Comparison of ENCODE assay signal across 9 mouse cellular contexts in genomic region chr13:25932810-25933209, GRCm38 (mm10).
DNase-seq lines count a peak whose midpoint lies in the region; ATAC-seq and TF ChIP-seq lines count a peak whose summit lies in the region.
"Had no signal": no experiment of that assay in that cellular context is flagged by ENCODE, and none has a peak within 500 bp of the region (broad histone marks: within the 10 kb centered on the region; RNA-seq: fewer than 3 reads in every experiment).

No protein-coding gene starts in this region.

- DNase-seq in heart, adult 11 months = no peak
- peak; percentile 87 to 94 for DNase-seq in cerebellum, postnatal 10 days
- DNase-seq in frontal cortex, adult 2 months (ENCODE audit: extremely low spot score in 1 of 2, low spot score in 1 of 2) = peak; percentile 33 to 79
- peak; percentile 68 for DNase-seq in kidney, adult 2 months
- peak; percentile 25 to 26 for DNase-seq in left cerebral cortex, postnatal 36 days (ENCODE audit: low spot score in 2 of 2)
- DNase-seq in neural tube, embryonic 11.5 days (ENCODE audit: low spot score) = peak; percentile 76
- DNase-seq: liver, embryonic 13.5 days had no signal

- TF ChIP-seq CTCF in kidney, adult 2 months (conservative IDR thresholded peaks at IDR 0.05; ENCODE audit: insufficient read depth, insufficient read length, low read depth, low read length) = peak; percentile 53; the same call in 1 of the 2 replicates

- intact Hi-C loops in left cerebral cortex, postnatal 36 days (cut with DNase I) = loop anchor here (10.0 kb wide), 1 partner anchor 368 kb away; no protein-coding TSS in a partner anchor

- H3K4me3 ChIP-seq in heart, embryonic 16.5 days (ENCODE audit: low read length) = no peak overlapping the region
- no peak overlapping the region for H3K4me3 ChIP-seq in kidney, adult 2 months (ENCODE audit: insufficient read depth, low read depth, low read length)
- no peak overlapping the region for H3K4me3 ChIP-seq in neural tube, embryonic 11.5 days (ENCODE audit: low read depth, low read length)
- H3K4me3 ChIP-seq: liver, embryonic 13.5 days had no signal

- H3K9ac ChIP-seq in heart, embryonic 16.5 days (ENCODE audit: low read length) = no peak overlapping the region
- no peak overlapping the region for H3K9ac ChIP-seq in neural tube, embryonic 11.5 days (ENCODE audit: low read length)
- H3K9ac ChIP-seq: liver, embryonic 13.5 days had no signal

- no peak for TF ChIP-seq POLR2A in kidney, adult 2 months (IDR thresholded peaks at IDR 0.05; ENCODE audit: low read depth, low read length)

- no peaks in the 10 kb centered on the region for H3K9me3 ChIP-seq in heart, embryonic 16.5 days (replicated peaks; ENCODE audit: control insufficient read depth, low read length)
- H3K9me3 ChIP-seq in neural tube, embryonic 11.5 days (ENCODE audit: control insufficient read depth, low read length) = no peaks in the 10 kb centered on the region
- H3K9me3 ChIP-seq: liver, embryonic 13.5 days had no signal

- peak; percentile 65 for ATAC-seq in heart, embryonic 16.5 days (replicated peaks; ENCODE audit: extremely low read depth, insufficient read depth, low FRiP score)
- peak; percentile 85 for ATAC-seq in neural tube, embryonic 11.5 days (ENCODE audit: insufficient read depth, low FRiP score, low TSS enrichment)
- no peak for ATAC-seq in inflammation-experienced regulatory T-cells, adult 6 months

- no peaks in the 10 kb centered on the region for H3K36me3 ChIP-seq in heart, embryonic 16.5 days (ENCODE audit: control insufficient read depth, insufficient read depth)
- no peaks in the 10 kb centered on the region for H3K36me3 ChIP-seq in kidney, adult 2 months (ENCODE audit: control insufficient read depth, insufficient read depth, low read length)
- no peaks in the 10 kb centered on the region for H3K36me3 ChIP-seq in neural tube, embryonic 11.5 days (ENCODE audit: control insufficient read depth, insufficient read depth, low read length)
- H3K36me3 ChIP-seq: liver, embryonic 13.5 days had no signal

- H3K4me1 ChIP-seq in heart, embryonic 16.5 days (ENCODE audit: control insufficient read depth, insufficient read depth, low read length) = peaks cover 9% of the 10 kb centered on the region
- H3K4me1 ChIP-seq in kidney, adult 2 months (ENCODE audit: control insufficient read depth, insufficient read depth, low read length) = no peaks in the 10 kb centered on the region
- H3K4me1 ChIP-seq in neural tube, embryonic 11.5 days (ENCODE audit: control insufficient read depth, insufficient read depth, low read length) = peaks cover 9% of the 10 kb centered on the region
- H3K4me1 ChIP-seq: liver, embryonic 13.5 days had no signal

- H3K27me3 ChIP-seq in heart, embryonic 16.5 days (ENCODE audit: control insufficient read depth, insufficient read depth, low read length) = no peaks in the 10 kb centered on the region
- no peaks in the 10 kb centered on the region for H3K27me3 ChIP-seq in kidney, adult 2 months (replicated peaks; ENCODE audit: control insufficient read depth, insufficient read depth, low read length)
- no peaks in the 10 kb centered on the region for H3K27me3 ChIP-seq in neural tube, embryonic 11.5 days (ENCODE audit: control insufficient read depth, insufficient read depth, low read length)
- H3K27me3 ChIP-seq: liver, embryonic 13.5 days had no signal

- no peak overlapping the region for H3K27ac ChIP-seq in heart, embryonic 16.5 days (ENCODE audit: low read length)
- H3K27ac ChIP-seq in kidney, adult 2 months (ENCODE audit: insufficient read depth, low read depth, low read length) = no peak overlapping the region
- H3K27ac ChIP-seq in neural tube, embryonic 11.5 days (ENCODE audit: low read depth, low read length) = no peak overlapping the region
- H3K27ac ChIP-seq: liver, embryonic 13.5 days had no signal

- WGBS in heart, embryonic 16.5 days = 0% methylated on average over 1 of the region's 1 CpGs
- 0% methylated on average over 1 of the region's 1 CpGs for WGBS in kidney, adult 2 months
- 0% methylated on average over 1 of the region's 1 CpGs for WGBS in neural tube, embryonic 11.5 days

- H3K4me2 ChIP-seq in heart, embryonic 16.5 days (ENCODE audit: low read depth, low read length) = no peak overlapping the region
- no peak overlapping the region for H3K4me2 ChIP-seq in neural tube, embryonic 11.5 days (ENCODE audit: low read depth)
- H3K4me2 ChIP-seq: liver, embryonic 13.5 days had no signal
